Mouse (Mus musculus): ENCODE measurements at regions not wholly inside any gene's neighbourhood (a gene's known extent, or its start where the extent isn't known, plus 50 kb on each side); places are given as distances from the start of the nearest gene placed in this dataset.
"Not testable (repeated sequence)": the region's sequence is repeated elsewhere in the genome, so short reads cannot be mapped to it uniquely, and the experiment has no call there.

DNA sequence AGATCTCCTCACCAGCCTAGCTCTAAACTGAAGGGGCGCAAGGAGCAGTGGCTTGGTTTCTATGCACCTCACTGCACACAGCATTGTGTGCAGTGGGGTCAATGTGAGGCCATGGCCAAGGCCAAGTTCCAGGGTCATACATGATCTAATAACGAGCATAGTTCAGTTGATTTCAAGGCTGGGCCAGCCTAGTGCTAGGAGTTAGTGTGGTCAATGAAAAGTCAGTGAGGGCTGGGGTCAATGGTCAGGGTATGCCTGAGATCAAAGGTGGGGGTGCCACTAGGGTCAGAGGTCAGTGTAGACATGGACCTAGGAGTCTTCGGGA, 219.7 kb downstream of the Tpra1 start:
- no peak for DNase-seq (ENCODE audit: low spot score)

DNA sequence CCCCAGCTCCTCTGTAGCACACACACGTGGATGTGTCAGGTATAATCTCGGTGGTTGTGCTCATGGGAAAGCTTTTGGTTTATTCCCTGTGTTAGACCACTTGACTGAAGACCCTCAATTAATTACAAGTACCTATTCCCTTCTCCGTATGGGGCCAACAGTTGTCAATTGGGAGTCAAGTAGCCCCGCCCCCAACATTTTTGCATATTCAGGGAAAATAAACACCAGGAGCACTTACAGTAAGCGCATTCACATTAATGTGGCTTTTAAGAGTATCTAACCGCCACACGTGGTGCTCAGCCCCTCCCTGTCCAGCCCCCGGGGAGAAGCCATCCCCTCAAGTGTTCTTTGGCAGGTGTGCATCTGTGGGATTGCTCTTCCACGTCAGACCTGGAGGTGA, 223.9 kb downstream of the Tpra1 start:
- ATAC-seq (replicated peaks; ENCODE audit: low FRiP score, low TSS enrichment, low read depth), result no peak
- Histone ChIP-seq H3K4me1 (replicated peaks; ENCODE audit: control insufficient read depth, insufficient read depth, low read length) (no peaks in the 10 kb centered on the region), H3K4me3 (ENCODE audit: low read depth, low read length) (no peak overlapping the region), H3K27ac (ENCODE audit: low read depth) (no peak overlapping the region), H3K27me3 (replicated peaks; ENCODE audit: control insufficient read depth, insufficient read depth, low read length) (no peaks in the 10 kb centered on the region), H3K36me3 (ENCODE audit: control insufficient read depth, insufficient read depth, low read length) (no peaks in the 10 kb centered on the region), H3K4me2 (ENCODE audit: low read length) (no peak overlapping the region), H3K9me3 (ENCODE audit: control insufficient read depth, low read length) (no peaks in the 10 kb centered on the region), H3K9ac (ENCODE audit: low read length) (no peak overlapping the region)
- no peak for DNase-seq (ENCODE audit: low spot score)
- 53% methylated on average over 9 of the region's 9 CpGs for WGBS

More for the DNA sequence above, 219.7 kb downstream of the Tpra1 start:
- H3K9me3 ChIP-seq (ENCODE audit: control insufficient read depth, low read length), result no peaks in the 10 kb centered on the region
- no peaks in the 10 kb centered on the region for H3K4me1 ChIP-seq (replicated peaks; ENCODE audit: control insufficient read depth, insufficient read depth, low read length)
- H3K36me3 ChIP-seq (ENCODE audit: control insufficient read depth, insufficient read depth, low read length), result no peaks in the 10 kb centered on the region
- no peak overlapping the region for H3K9ac ChIP-seq (ENCODE audit: low read length)
- H3K27me3 ChIP-seq (replicated peaks; ENCODE audit: control insufficient read depth, insufficient read depth, low read length), result no peaks in the 10 kb centered on the region
- no peak overlapping the region for H3K27ac ChIP-seq (ENCODE audit: low read depth)
- WGBS, result 68% methylated on average over 3 of the region's 3 CpGs
- no peak; the same call in 1 of the 2 replicates for ATAC-seq (replicated peaks; ENCODE audit: low FRiP score, low TSS enrichment, low read depth)
- no peak overlapping the region for H3K4me2 ChIP-seq (ENCODE audit: low read length)
- H3K4me3 ChIP-seq (ENCODE audit: low read depth, low read length), result no peak overlapping the region

GRCm38 (mm10) chr6:89128141-89128540, 226.1 kb downstream of the Tpra1 start:
- ATAC-seq (replicated peaks; ENCODE audit: low FRiP score, low TSS enrichment, low read depth); H3K4me1 ChIP-seq (replicated peaks; ENCODE audit: control insufficient read depth, insufficient read depth, low read length); H3K27me3 ChIP-seq (replicated peaks; ENCODE audit: control insufficient read depth, insufficient read depth, low read length); H3K4me2 ChIP-seq (ENCODE audit: low read length); H3K4me3 ChIP-seq (ENCODE audit: low read depth, low read length); H3K27ac ChIP-seq (ENCODE audit: low read depth); H3K36me3 ChIP-seq (ENCODE audit: control insufficient read depth, insufficient read depth, low read length); H3K9me3 ChIP-seq (ENCODE audit: control insufficient read depth, low read length); DNase-seq (ENCODE audit: low spot score); H3K9ac ChIP-seq (ENCODE audit: low read length): not testable (repeated sequence)
- 61% methylated on average over 5 of the region's 5 CpGs for WGBS

DNA sequence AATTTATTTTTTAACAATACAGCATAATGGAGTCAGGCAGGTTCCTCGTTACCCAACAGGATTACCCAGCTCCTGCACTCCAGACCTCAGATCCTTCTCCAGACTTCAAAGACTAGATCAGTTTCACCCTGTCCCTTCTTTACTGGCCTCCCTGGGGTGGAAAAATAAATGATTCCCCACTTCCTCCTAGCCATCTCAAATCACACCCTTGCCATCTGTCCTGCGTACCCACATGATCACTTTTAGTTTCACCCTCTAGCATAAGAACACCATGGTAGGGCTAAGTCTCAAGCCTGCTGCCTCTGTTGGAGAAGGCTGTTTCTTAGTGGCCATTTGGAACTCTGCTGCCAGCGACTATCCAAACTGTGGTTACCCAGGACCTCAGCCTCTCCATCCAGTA, 222.0 kb downstream of the Plxna1 start:
- Histone ChIP-seq H3K36me3 (ENCODE audit: control insufficient read depth, insufficient read depth, low read length) (no peaks in the 10 kb centered on the region), H3K4me2 (ENCODE audit: low read length) (no peak overlapping the region), H3K9me3 (ENCODE audit: control insufficient read depth, low read length) (no peaks in the 10 kb centered on the region), H3K4me3 (ENCODE audit: low read depth, low read length) (no peak overlapping the region), H3K9ac (ENCODE audit: low read length) (no peak overlapping the region), H3K27ac (ENCODE audit: low read depth) (no peak overlapping the region), H3K27me3 (replicated peaks; ENCODE audit: control insufficient read depth, insufficient read depth, low read length) (no peaks in the 10 kb centered on the region), H3K4me1 (replicated peaks; ENCODE audit: control insufficient read depth, insufficient read depth, low read length) (no peaks in the 10 kb centered on the region)
- DNase-seq (ENCODE audit: low spot score) (no peak), ATAC-seq (replicated peaks; ENCODE audit: low FRiP score, low TSS enrichment, low read depth) (no peak)
- WGBS, result 77% methylated on average over 3 of the region's 3 CpGs

- WGBS, result 58% methylated on average over 11 of the region's 11 CpGs
- DNase-seq (ENCODE audit: low spot score), result no peak
- Histone ChIP-seq H3K9ac (ENCODE audit: low read length) (no peak overlapping the region), H3K4me2 (ENCODE audit: low read length) (no peak overlapping the region), H3K27ac (ENCODE audit: low read depth) (no peak overlapping the region), H3K4me3 (ENCODE audit: low read depth, low read length) (no peak overlapping the region), H3K36me3 (ENCODE audit: control insufficient read depth, insufficient read depth, low read length) (no peaks in the 10 kb centered on the region), H3K27me3 (replicated peaks; ENCODE audit: control insufficient read depth, insufficient read depth, low read length) (no peaks in the 10 kb centered on the region), H3K4me1 (replicated peaks; ENCODE audit: control insufficient read depth, insufficient read depth, low read length) (no peaks in the 10 kb centered on the region), H3K9me3 (ENCODE audit: control insufficient read depth, low read length) (no peaks in the 10 kb centered on the region)
- no peak for ATAC-seq (replicated peaks; ENCODE audit: low FRiP score, low TSS enrichment, low read depth)
Measured at GRCm38 (mm10) chr6:89153027-89153662, 209.3 kb downstream of the Plxna1 start.

DNA sequence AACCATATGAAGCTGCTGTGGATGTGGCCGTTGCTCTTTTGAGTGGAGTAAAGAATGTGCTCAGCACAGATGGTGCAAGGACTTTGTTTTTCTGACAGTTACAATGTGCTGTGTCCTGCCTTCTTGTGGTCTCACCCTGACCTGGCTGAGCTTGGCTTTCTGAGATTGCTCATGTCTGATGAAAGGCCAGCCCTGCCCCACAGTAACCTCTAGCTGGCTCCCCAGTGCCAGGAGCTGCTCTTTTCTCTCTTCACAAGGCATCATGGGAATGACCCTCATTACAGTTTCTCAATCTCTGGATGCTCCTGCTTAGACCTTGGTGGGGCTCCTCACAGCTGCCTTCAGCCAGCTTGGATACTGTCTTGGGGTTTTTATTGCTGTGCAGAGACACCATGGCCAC, 204.9 kb downstream of the Plxna1 start:
- H3K27ac ChIP-seq (ENCODE audit: low read depth), result no peak overlapping the region
- no peaks in the 10 kb centered on the region for H3K27me3 ChIP-seq (replicated peaks; ENCODE audit: control insufficient read depth, insufficient read depth, low read length)
- H3K4me2 ChIP-seq (ENCODE audit: low read length), result no peak overlapping the region
- H3K36me3 ChIP-seq (ENCODE audit: control insufficient read depth, insufficient read depth, low read length), result no peaks in the 10 kb centered on the region
- no peaks in the 10 kb centered on the region for H3K9me3 ChIP-seq (ENCODE audit: control insufficient read depth, low read length)
- H3K9ac ChIP-seq (ENCODE audit: low read length), result no peak overlapping the region
- ATAC-seq (replicated peaks; ENCODE audit: low FRiP score, low TSS enrichment, low read depth) (no peak), DNase-seq (ENCODE audit: low spot score) (no peak)
- H3K4me3 ChIP-seq (ENCODE audit: low read depth, low read length), result no peak overlapping the region
- WGBS, result 89% methylated on average over 1 of the region's 1 CpGs
- H3K4me1 ChIP-seq (replicated peaks; ENCODE audit: control insufficient read depth, insufficient read depth, low read length), result no peaks in the 10 kb centered on the region

DNA sequence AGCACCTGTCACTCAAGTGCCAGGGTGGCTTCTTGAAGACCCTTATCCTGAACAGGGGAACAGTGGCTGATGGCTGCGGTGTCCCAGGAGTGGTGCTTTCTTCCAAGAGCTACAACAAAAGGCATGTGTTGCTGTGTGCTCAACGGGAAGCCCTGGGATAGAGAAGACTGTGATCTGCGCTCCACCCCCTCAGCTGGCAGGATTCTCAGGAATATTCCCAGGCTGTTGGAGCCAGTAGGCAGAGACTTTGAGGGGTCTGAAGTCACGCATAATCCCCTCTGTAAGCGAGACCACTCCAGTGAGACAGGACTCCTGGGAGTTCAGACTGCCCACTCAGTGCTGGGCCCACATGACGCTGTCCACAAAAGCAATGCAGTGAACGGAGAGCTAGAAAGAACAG, 202.4 kb downstream of the Plxna1 start:
- Histone ChIP-seq H3K4me1 (replicated peaks; ENCODE audit: control insufficient read depth, insufficient read depth, low read length) (no peaks in the 10 kb centered on the region), H3K4me2 (ENCODE audit: low read length) (no peak overlapping the region), H3K27me3 (replicated peaks; ENCODE audit: control insufficient read depth, insufficient read depth, low read length) (no peaks in the 10 kb centered on the region), H3K27ac (ENCODE audit: low read depth) (no peak overlapping the region), H3K36me3 (ENCODE audit: control insufficient read depth, insufficient read depth, low read length) (no peaks in the 10 kb centered on the region), H3K4me3 (ENCODE audit: low read depth, low read length) (no peak overlapping the region), H3K9me3 (ENCODE audit: control insufficient read depth, low read length) (no peaks in the 10 kb centered on the region), H3K9ac (ENCODE audit: low read length) (no peak overlapping the region)
- DNase-seq (ENCODE audit: low spot score), result no peak
- ATAC-seq (replicated peaks; ENCODE audit: low FRiP score, low TSS enrichment, low read depth), result no peak
- 60% methylated on average over 7 of the region's 7 CpGs for WGBS

DNA sequence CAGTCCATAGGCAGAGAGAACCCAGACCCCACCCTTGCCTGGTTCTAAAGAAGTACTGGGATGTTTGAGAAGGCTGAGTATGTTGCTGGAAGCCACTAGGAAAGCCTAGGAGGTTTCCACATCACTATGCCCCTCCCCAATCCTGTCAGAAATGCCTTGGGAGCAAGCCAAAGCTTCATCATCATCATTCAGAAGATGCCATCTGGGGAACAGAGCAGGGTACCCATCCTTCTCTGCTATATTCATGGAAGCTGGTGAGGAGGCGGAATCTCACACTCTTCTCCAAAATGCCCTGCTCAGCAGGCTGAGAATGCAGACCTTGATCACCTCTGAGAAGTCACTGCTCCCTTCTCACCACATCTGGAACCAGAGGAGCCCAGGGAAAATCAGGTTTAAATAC, 200.7 kb downstream of the Plxna1 start:
- DNase-seq (ENCODE audit: low spot score), result no peak
- Histone ChIP-seq H3K4me2 (ENCODE audit: low read length) (no peak overlapping the region), H3K9ac (ENCODE audit: low read length) (no peak overlapping the region), H3K4me3 (ENCODE audit: low read depth, low read length) (no peak overlapping the region), H3K4me1 (replicated peaks; ENCODE audit: control insufficient read depth, insufficient read depth, low read length) (no peaks in the 10 kb centered on the region), H3K27ac (ENCODE audit: low read depth) (no peak overlapping the region), H3K9me3 (ENCODE audit: control insufficient read depth, low read length) (no peaks in the 10 kb centered on the region), H3K36me3 (ENCODE audit: control insufficient read depth, insufficient read depth, low read length) (no peaks in the 10 kb centered on the region), H3K27me3 (replicated peaks; ENCODE audit: control insufficient read depth, insufficient read depth, low read length) (no peaks in the 10 kb centered on the region)
- 85% methylated on average over 1 of the region's 1 CpGs for WGBS
- ATAC-seq (replicated peaks; ENCODE audit: low FRiP score, low TSS enrichment, low read depth), result no peak

DNA sequence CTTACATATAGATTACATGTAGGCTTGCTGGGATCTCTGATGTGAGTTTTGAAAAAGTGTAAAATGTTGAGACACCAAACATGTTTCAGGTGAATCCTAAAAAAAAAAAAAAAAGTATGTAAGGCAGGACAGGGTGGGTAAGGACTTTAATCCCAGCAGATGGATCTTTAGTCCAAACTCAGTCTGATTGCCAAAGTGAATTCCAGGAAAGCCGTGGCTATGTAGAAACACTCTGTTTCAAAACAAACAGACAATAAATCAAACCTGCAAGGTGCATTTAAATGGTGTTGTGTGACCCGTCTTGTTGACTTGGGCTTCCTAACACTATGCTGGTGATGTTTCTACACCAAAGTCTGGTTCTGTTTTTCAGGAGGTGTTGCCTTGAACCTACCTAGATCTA, 192.9 kb downstream of the Plxna1 start:
- H3K4me3 ChIP-seq (ENCODE audit: low read depth, low read length), result no peak overlapping the region
- 31% methylated on average over 2 of the region's 2 CpGs for WGBS
- H3K4me1 ChIP-seq (replicated peaks; ENCODE audit: control insufficient read depth, insufficient read depth, low read length), result no peaks in the 10 kb centered on the region
- H3K9me3 ChIP-seq (ENCODE audit: control insufficient read depth, low read length), result no peaks in the 10 kb centered on the region
- DNase-seq (ENCODE audit: low spot score), result no peak
- H3K9ac ChIP-seq (ENCODE audit: low read length), result no peak overlapping the region
- H3K27ac ChIP-seq (ENCODE audit: low read depth), result no peak overlapping the region
- no peaks in the 10 kb centered on the region for H3K36me3 ChIP-seq (ENCODE audit: control insufficient read depth, insufficient read depth, low read length)
- ATAC-seq (replicated peaks; ENCODE audit: low FRiP score, low TSS enrichment, low read depth), result no peak
- H3K4me2 ChIP-seq (ENCODE audit: low read length), result no peak overlapping the region
- no peaks in the 10 kb centered on the region for H3K27me3 ChIP-seq (replicated peaks; ENCODE audit: control insufficient read depth, insufficient read depth, low read length)
